Mouse (Mus musculus) myocyte (in vitro differentiated cells): ENCODE measurements at regions not wholly inside any gene's neighbourhood (a gene's known extent, or its start where the extent isn't known, plus 50 kb on each side); places are given as distances from the start of the nearest gene placed in this dataset.

Experiments used
- MAX ChIP-seq: IDR thresholded peaks from one replicate; pipeline ENCODE4 v1.6.1; 2011; ENCODE audit warnings: low read depth, mild to moderate bottlenecking, control low read depth
- POLR2A ChIP-seq: IDR thresholded peaks from one replicate; pipeline ENCODE4 v1.6.1; 2011; ENCODE audit warnings: low read depth, mild to moderate bottlenecking, control low read depth, moderate library complexity; ENCODE audit not compliant: insufficient read length

GRCm38 (mm10) chr6:84408513-84408912, 185.2 kb downstream of the Cyp26b1 start:
- no peak for TF ChIP-seq POLR2A
- no peak for TF ChIP-seq MAX
